Mouse (Mus musculus): ENCODE measurements at regions not wholly inside any gene's neighbourhood (a gene's known extent, or its start where the extent isn't known, plus 50 kb on each side); places are given as distances from the start of the nearest gene placed in this dataset.

DNA sequence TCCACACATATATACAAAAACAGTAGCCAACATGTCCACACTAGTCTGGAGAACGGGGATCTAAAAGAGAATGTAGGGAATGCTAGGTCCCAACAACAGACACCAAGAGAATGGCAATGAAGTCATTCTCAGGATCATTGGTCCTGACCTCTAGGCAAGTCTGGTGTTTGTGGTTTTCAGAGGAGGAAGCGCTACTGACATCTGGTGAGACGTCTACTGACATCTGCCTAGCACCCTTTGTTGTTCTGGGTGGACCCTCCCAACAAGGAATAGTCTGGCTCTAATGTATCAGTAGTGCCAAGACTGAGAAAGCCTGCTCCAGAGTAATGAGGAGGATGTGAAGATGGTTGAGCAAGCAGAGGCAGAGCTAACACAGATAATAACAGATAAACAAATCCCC is 472.4 kb downstream of the Ebf1 start:
- no peak for TF ChIP-seq POLR2A (IDR thresholded peaks at IDR 0.05; ENCODE audit: borderline replicate concordance, extremely low read depth, low read depth, low read length)
- TF ChIP-seq CTCF (IDR thresholded peaks at IDR 0.05; ENCODE audit: insufficient read depth, low read length): no peak

Measured in lung, adult 2 months (tissue).